Mouse (Mus musculus): ENCODE results near the gene Apoc3.

DNA sequence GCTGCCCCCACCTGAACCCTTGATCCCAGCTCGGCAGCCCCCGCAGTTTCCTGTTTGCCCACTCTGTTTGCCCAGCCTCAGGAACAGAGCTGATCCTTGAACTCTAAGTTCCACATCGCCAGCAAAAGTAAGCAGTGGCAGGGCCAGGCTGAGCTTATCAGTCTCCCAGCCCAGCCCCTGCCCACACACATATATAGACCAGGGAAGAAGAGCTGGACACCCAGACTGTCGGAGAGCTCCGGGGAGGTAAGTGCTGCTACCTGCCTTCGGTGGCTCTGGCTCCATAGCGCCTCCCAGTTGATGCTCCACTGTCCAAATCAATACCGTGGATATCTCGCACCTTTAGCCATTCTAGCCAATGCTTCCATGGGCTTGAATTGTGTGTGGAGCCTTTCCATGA lies 6.9 kb downstream of the Apoc3 start, which contains the start of gene Apoa1:
- TF ChIP-seq POLR2A (IDR thresholded peaks at IDR 0.05; ENCODE audit: borderline replicate concordance, control insufficient read depth, low read depth, low read length) (no peak), CTCF (IDR thresholded peaks at IDR 0.05; ENCODE audit: control insufficient read depth, insufficient read depth, low read length) (no peak)
